Mouse (Mus musculus) spleen, adult 2 months (tissue): ENCODE measurements around the gene Apoa4.

Source experiments
- CTCF ChIP-seq: fragments of 200-500 bp; IDR thresholded peaks from 2 replicates; pipeline ENCODE4 v1.5.1; 2011; ENCODE audit warnings: mild to moderate bottlenecking, inconsistent platforms; ENCODE audit not compliant: insufficient read depth, insufficient read length, insufficient replicate concordance; ENCODE audit errors: extremely low read depth
- POLR2A ChIP-seq: fragments of 200-500 bp; IDR thresholded peaks from 2 replicates; pipeline ENCODE4 v1.6.1; 2011; ENCODE audit warnings: low read depth, low read length, inconsistent platforms

DNA sequence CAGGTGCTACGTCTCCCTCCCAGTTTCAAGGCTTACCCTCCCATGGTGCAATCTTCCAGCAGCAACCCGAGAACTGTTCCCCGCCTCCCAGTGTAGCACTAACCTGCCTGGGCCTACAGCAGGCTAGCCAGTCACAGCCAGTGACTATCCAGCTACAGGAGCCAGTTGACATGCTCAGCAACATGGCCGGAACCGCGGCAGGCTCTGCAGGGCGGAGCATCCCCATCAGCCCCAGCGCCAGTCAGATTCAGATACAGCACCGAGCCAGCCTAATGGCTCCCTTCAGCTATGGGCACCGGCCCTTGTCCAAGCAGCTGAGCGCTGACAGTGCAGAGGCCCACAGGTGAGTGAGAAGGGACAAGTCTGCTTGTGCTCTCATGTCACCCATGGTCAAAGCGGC, 30.0 kb upstream of the Apoa4 start:
- no peak for TF ChIP-seq CTCF
- no peak for TF ChIP-seq POLR2A
